Mouse (Mus musculus) limb, embryonic 13.5 days (tissue): ENCODE results near the gene Pih1d1. TPM values are rescaled to one million over a fixed set of nuclear protein-coding genes. Genes with fewer than 3 reads are reported as not detected.
"Not testable (repeated sequence)": the region's sequence is repeated elsewhere in the genome, so short reads cannot be mapped to it uniquely, and the experiment has no call there.

ENCODE experiments used
- ATAC-seq: fragments of 200-750 bp; cut with Nextera tagmentation; 2 replicates; pipeline ENCODE4 v1.8.0; 2017; ENCODE audit warnings: low read depth, moderate number of reproducible peaks, moderate TSS enrichment; ENCODE audit not compliant: low FRiP score
- H3K27ac ChIP-seq: fragments of 300-500 bp; sonication (generic); 2 replicates; pipeline ENCODE4 v1.5.1; 2015; ENCODE audit warnings: inconsistent platforms, mild to moderate bottlenecking, moderate library complexity
- H3K27me3 ChIP-seq: fragments of 300-500 bp; sonication (generic); 2 replicates; pipeline ENCODE4 v1.6.1; 2015; ENCODE audit warnings: mild to moderate bottlenecking, inconsistent platforms
- H3K36me3 ChIP-seq: fragments of 300-500 bp; sonication (generic); 2 replicates; pipeline ENCODE4 v1.6.1; 2015; ENCODE audit warnings: inconsistent platforms, mild to moderate bottlenecking, moderate library complexity
- H3K4me1 ChIP-seq: fragments of 300-500 bp; sonication (generic); 2 replicates; pipeline ENCODE4 v1.6.1; 2015; ENCODE audit warnings: inconsistent platforms
- H3K4me2 ChIP-seq: fragments of 300-500 bp; sonication (generic); replicated peaks from 2 replicates; pipeline ENCODE4 v1.6.1; 2015; ENCODE audit warnings: inconsistent platforms, mild to moderate bottlenecking, moderate library complexity
- H3K4me3 ChIP-seq: fragments of 300-500 bp; sonication (generic); 2 replicates; pipeline ENCODE4 v1.5.1; 2015; ENCODE audit warnings: moderate library complexity, mild to moderate bottlenecking, inconsistent platforms
- H3K9ac ChIP-seq: fragments of 300-500 bp; sonication (generic); 2 replicates; pipeline ENCODE4 v1.6.1; 2015; ENCODE audit warnings: mild to moderate bottlenecking, inconsistent platforms
- H3K9me3 ChIP-seq: fragments of 300-500 bp; sonication (generic); 2 replicates; pipeline ENCODE4 v1.6.1; 2016; ENCODE audit warnings: inconsistent platforms
- WGBS: fragments of 180-500 bp; shearing (Covaris S2); methylation state at CpG from one replicate; pipeline ENCODE4 v1.1.7; 2015; 5-methylcytosine and 5-hydroxymethylcytosine counted together
- polyA plus RNA-seq: library from polyadenylated mRNA; unstranded; fragments of >200 nt; fragmentation: Nextera tagmentation; extraction: Ambion mirVana; gene quantifications from 2 replicates; pipeline ENCODE4 v1.2.1, GENCODE M21; 2015

Pih1d1 gene
- polyA plus RNA-seq, 1 experiment from 2014 or later, result 87.1 TPM

GRCm38 (mm10) chr7:45153052-45153451 is 1.1 kb upstream of the Pih1d1 start:
- Histone ChIP-seq H3K4me1 (peaks cover 35% of the 10 kb centered on the region), H3K36me3 (peaks cover 18% of the 10 kb centered on the region), H3K4me3 (peak overlapping the region; percentile 64; the same call in 1 of the 2 replicates), H3K4me2 (peak overlapping the region; percentile 80)
- not testable (repeated sequence) for ATAC-seq, H3K9me3 ChIP-seq, H3K27ac ChIP-seq, H3K9ac ChIP-seq, H3K27me3 ChIP-seq
- WGBS, result 88% methylated on average over 2 of the region's 2 CpGs

GRCm38 (mm10) chr7:45153586-45153985 is 517 bp upstream of the Pih1d1 start:
- Histone ChIP-seq H3K4me1 (peaks cover 35% of the 10 kb centered on the region), H3K27me3 (no peaks in the 10 kb centered on the region), H3K36me3 (peaks cover 18% of the 10 kb centered on the region), H3K4me2 (peak overlapping the region; percentile 80), H3K4me3 (peak overlapping the region; percentile 64), H3K9me3 (no peaks in the 10 kb centered on the region), H3K27ac (peak overlapping the region; percentile 95), H3K9ac (peak overlapping the region; percentile 84)
- no peak for ATAC-seq
- WGBS, result 1% methylated on average over 5 of the region's 5 CpGs

- 85% methylated on average over 12 of the region's 12 CpGs for WGBS
- peaks cover 30% of the 10 kb centered on the region for H3K36me3 ChIP-seq
- 0 out of 2 replicates have a peak, but pooled peaks have one; percentile 0 for ATAC-seq
- H3K4me1 ChIP-seq, result peaks cover 34% of the 10 kb centered on the region
- H3K4me3 ChIP-seq, result peak overlapping the region; percentile 64
- H3K4me2 ChIP-seq, result peak overlapping the region; percentile 80
- H3K27me3 ChIP-seq, result no peaks in the 10 kb centered on the region
- peak overlapping the region; percentile 39; the same call in 1 of the 2 replicates for H3K27ac ChIP-seq
- H3K9ac ChIP-seq, result 0 out of 2 replicates have a peak overlapping the region, but pooled peaks have one; percentile 25
- H3K9me3 ChIP-seq, result no peaks in the 10 kb centered on the region
Measured at GRCm38 (mm10) chr7:45154993-45155514, 951 bp downstream of the Pih1d1 start.

GRCm38 (mm10) chr7:45155590-45155989 is 1.5 kb downstream of the Pih1d1 start:
- Histone ChIP-seq H3K9me3 (no peaks in the 10 kb centered on the region), H3K36me3 (peaks cover 36% of the 10 kb centered on the region), H3K9ac (no peak overlapping the region), H3K27me3 (no peaks in the 10 kb centered on the region), H3K4me1 (peaks cover 29% of the 10 kb centered on the region), H3K4me3 (peak overlapping the region; percentile 64; the same call in 1 of the 2 replicates), H3K4me2 (peak overlapping the region; percentile 80), H3K27ac (0 out of 2 replicates have a peak overlapping the region, but pooled peaks have one; percentile 39)
- WGBS, result 82% methylated on average over 9 of the region's 9 CpGs
- ATAC-seq, result no peak

- H3K36me3 ChIP-seq, result peaks cover 39% of the 10 kb centered on the region
- no peak for ATAC-seq
- H3K9ac ChIP-seq, result no peak overlapping the region
- no peaks in the 10 kb centered on the region for H3K9me3 ChIP-seq
- H3K4me2 ChIP-seq, result no peak overlapping the region
- H3K27ac ChIP-seq, result no peak overlapping the region
- no peaks in the 10 kb centered on the region for H3K27me3 ChIP-seq
- H3K4me3 ChIP-seq, result no peak overlapping the region
- 96% methylated on average over 15 of the region's 15 CpGs for WGBS
- peaks cover 23% of the 10 kb centered on the region for H3K4me1 ChIP-seq
Measured at GRCm38 (mm10) chr7:45156206-45156605, 2.1 kb downstream of the Pih1d1 start.

GRCm38 (mm10) chr7:45157459-45157858 is 3.4 kb downstream of the Pih1d1 start:
- 86% methylated on average over 14 of the region's 14 CpGs for WGBS
- H3K36me3 ChIP-seq, result peaks cover 39% of the 10 kb centered on the region
- ATAC-seq, result no peak
- no peak overlapping the region for H3K27ac ChIP-seq
- no peak overlapping the region for H3K4me3 ChIP-seq
- no peak overlapping the region for H3K4me2 ChIP-seq
- H3K27me3 ChIP-seq, result peaks cover 1% of the 10 kb centered on the region
- peaks cover 19% of the 10 kb centered on the region for H3K4me1 ChIP-seq
- no peaks in the 10 kb centered on the region for H3K9me3 ChIP-seq
- H3K9ac ChIP-seq, result no peak overlapping the region

GRCm38 (mm10) chr7:45158991-45159390 is 4.9 kb downstream of the Pih1d1 start:
- WGBS, result 96% methylated on average over 6 of the region's 6 CpGs
- no peak for ATAC-seq
- Histone ChIP-seq H3K4me1 (peaks cover 20% of the 10 kb centered on the region), H3K9me3 (no peaks in the 10 kb centered on the region), H3K9ac (no peak overlapping the region), H3K4me2 (no peak overlapping the region), H3K36me3 (peaks cover 39% of the 10 kb centered on the region), H3K27me3 (peaks cover 17% of the 10 kb centered on the region), H3K4me3 (no peak overlapping the region), H3K27ac (no peak overlapping the region)

- H3K9ac ChIP-seq, result no peak overlapping the region
- no peak for ATAC-seq
- no peak overlapping the region for H3K27ac ChIP-seq
- 91% methylated on average over 6 of the region's 6 CpGs for WGBS
- H3K27me3 ChIP-seq, result peaks cover 30% of the 10 kb centered on the region
- H3K4me1 ChIP-seq, result peaks cover 15% of the 10 kb centered on the region
- no peak overlapping the region for H3K4me2 ChIP-seq
- no peak overlapping the region for H3K4me3 ChIP-seq
- H3K36me3 ChIP-seq, result peaks cover 39% of the 10 kb centered on the region
- H3K9me3 ChIP-seq, result no peaks in the 10 kb centered on the region
Measured at GRCm38 (mm10) chr7:45160316-45160800, 6.3 kb downstream of the Pih1d1 start.

GRCm38 (mm10) chr7:45160866-45161265 is 6.8 kb downstream of the Pih1d1 start:
- H3K27ac ChIP-seq, result no peak overlapping the region
- ATAC-seq, result no peak
- 92% methylated on average over 3 of the region's 3 CpGs for whole genome bisulfite sequencing
- no peak overlapping the region for H3K4me3 ChIP-seq
- H3K36me3 ChIP-seq, result peaks cover 39% of the 10 kb centered on the region
- peaks cover 13% of the 10 kb centered on the region for H3K4me1 ChIP-seq
- H3K27me3 ChIP-seq, result peaks cover 35% of the 10 kb centered on the region
- H3K9me3 ChIP-seq, result no peaks in the 10 kb centered on the region
- H3K4me2 ChIP-seq, result no peak overlapping the region
- H3K9ac ChIP-seq, result no peak overlapping the region

GRCm38 (mm10) chr7:45161612-45162473 is 7.7 kb downstream of the Pih1d1 start:
- H3K4me3 ChIP-seq, result peak overlapping the region; percentile 40
- peak overlapping the region; percentile 48; the same call in 1 of the 2 replicates for H3K9ac ChIP-seq
- ATAC-seq, result peak; percentile 93
- WGBS, result 5% methylated on average over 35 of the region's 35 CpGs
- H3K4me2 ChIP-seq, result peak overlapping the region; percentile 72
- H3K27me3 ChIP-seq, result peaks cover 45% of the 10 kb centered on the region
- no peaks in the 10 kb centered on the region for H3K9me3 ChIP-seq
- H3K4me1 ChIP-seq, result peaks cover 13% of the 10 kb centered on the region
- peaks cover 39% of the 10 kb centered on the region for H3K36me3 ChIP-seq
- no peak overlapping the region for H3K27ac ChIP-seq

- Histone ChIP-seq H3K27ac (no peak overlapping the region), H3K4me3 (peak overlapping the region; percentile 40), H3K27me3 (peaks cover 52% of the 10 kb centered on the region), H3K4me1 (peaks cover 13% of the 10 kb centered on the region), H3K9ac (peak overlapping the region; percentile 48; the same call in 1 of the 2 replicates), H3K4me2 (peak overlapping the region; percentile 72), H3K9me3 (no peaks in the 10 kb centered on the region), H3K36me3 (peaks cover 34% of the 10 kb centered on the region)
- ATAC-seq, result 0 out of 2 replicates have a peak, but pooled peaks have one; percentile 2
- 25% methylated on average over 6 of the region's 6 CpGs for WGBS
Measured at GRCm38 (mm10) chr7:45162551-45162950, 8.4 kb downstream of the Pih1d1 start.

- Histone ChIP-seq H3K4me2 (peak overlapping the region; percentile 72; the same call in 1 of the 2 replicates), H3K9ac (no peak overlapping the region), H3K36me3 (peaks cover 28% of the 10 kb centered on the region), H3K27me3 (peaks cover 58% of the 10 kb centered on the region), H3K27ac (no peak overlapping the region), H3K4me3 (peak overlapping the region; percentile 47), H3K4me1 (peaks cover 13% of the 10 kb centered on the region), H3K9me3 (no peaks in the 10 kb centered on the region)
- WGBS, result 69% methylated on average over 9 of the region's 9 CpGs
- ATAC-seq, result no peak
Measured at GRCm38 (mm10) chr7:45162996-45163615, 9.0 kb downstream of the Pih1d1 start.
